Mouse (Mus musculus) E14TG2a.4 (cell line): ENCODE measurements around the gene Nol3.

Experiments
- H3K27me3 ChIP-seq: 2 replicates; pipeline ENCODE4 v1.6.1; 2014; ENCODE audit warnings: low read length, control low read depth; ENCODE audit not compliant: insufficient read depth
- H3K36me3 ChIP-seq: 2 replicates; pipeline ENCODE4 v1.6.1; 2014; ENCODE audit warnings: low read length, control low read depth; ENCODE audit not compliant: insufficient read depth
- H3K4me1 ChIP-seq: replicated peaks from 2 replicates; pipeline ENCODE4 v1.6.1; 2014; ENCODE audit warnings: low read depth, low read length, control low read depth
- H3K4me3 ChIP-seq: replicated peaks from 2 replicates; pipeline ENCODE4 v1.5.1; 2014; ENCODE audit warnings: mild to moderate bottlenecking, low read length
- H3K9me3 ChIP-seq: 2 replicates; pipeline ENCODE4 v1.6.1; 2014; ENCODE audit warnings: low read length, control low read depth
- CTCF ChIP-seq: conservative IDR thresholded peaks from 2 replicates; pipeline ENCODE4 v1.5.1; 2014; ENCODE audit warnings: low read length
- NANOG ChIP-seq: IDR thresholded peaks from 2 replicates; pipeline ENCODE4 v1.6.1; 2014; ENCODE audit warnings: borderline replicate concordance, low read length, mixed read lengths
- POU5F1 ChIP-seq: IDR thresholded peaks from 2 replicates; pipeline ENCODE4 v1.6.1; 2014; ENCODE audit warnings: low read length, borderline replicate concordance

The Nol3 gene

GRCm38 (mm10) chr8:105331469-105331868, 55.5 kb downstream of the Nol3 start:
- no peaks in the 10 kb centered on the region for H3K27me3 ChIP-seq
- H3K36me3 ChIP-seq: peaks cover 81% of the 10 kb centered on the region
- H3K4me1 ChIP-seq: peaks cover 78% of the 10 kb centered on the region
- 0 out of 2 replicates have a peak overlapping the region, but pooled peaks have one; percentile 29 for H3K4me3 ChIP-seq
- TF ChIP-seq NANOG (no peak), POU5F1 (no peak), CTCF (no peak)
- H3K9me3 ChIP-seq: no peaks in the 10 kb centered on the region
